Mouse (Mus musculus) ES-Bruce4 (cell line): ENCODE data around the gene B230217C12Rik.

ENCODE experiments used
- CTCF ChIP-seq: IDR thresholded peaks from one replicate; pipeline ENCODE4 v1.8.1; 2011; ENCODE audit warnings: low read depth, low read length
- POLR2A ChIP-seq: IDR thresholded peaks from one replicate; pipeline ENCODE4 v1.8.1; 2011; ENCODE audit warnings: low read length; ENCODE audit not compliant: insufficient read depth

- TF ChIP-seq CTCF (no peak), POLR2A (no peak)
Observed at GRCm38 (mm10) chr11:97811569-97812362, 28.8 kb upstream of the B230217C12Rik start.
